Mouse (Mus musculus): ENCODE data around the gene Ino80b.

Ino80b gene

DNA sequence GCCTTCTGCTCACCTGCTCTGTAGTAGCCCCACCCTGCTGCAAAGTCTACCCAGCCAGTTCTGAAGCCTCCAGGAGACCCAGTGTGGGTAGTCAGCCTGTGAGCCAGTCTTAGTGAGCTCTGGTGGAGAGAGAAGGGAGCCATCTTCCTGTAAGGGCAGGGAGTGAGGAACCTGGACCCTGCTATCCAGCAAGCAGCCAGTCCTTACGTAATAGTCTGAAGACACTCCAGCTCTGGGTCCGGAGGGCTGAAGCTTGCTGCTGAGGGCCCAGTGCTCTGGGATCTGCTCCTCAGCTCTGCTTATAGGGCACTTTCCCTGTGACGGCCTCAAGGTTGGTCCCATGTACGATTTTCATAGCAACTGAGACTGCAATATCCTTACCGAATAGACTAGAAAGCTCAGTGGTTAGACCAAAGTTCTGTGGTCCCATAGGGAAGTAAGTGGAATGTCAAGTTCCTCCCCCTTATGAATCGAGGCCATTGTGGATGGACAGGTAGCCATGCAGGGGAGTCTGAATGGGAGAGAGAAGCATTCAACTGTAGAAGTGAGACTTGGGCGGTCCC is 9.8 kb upstream of the Ino80b start, which contains the start of gene Rtkn:
Gene Rtkn (plus strand): TSS at position 513 of the 563 bp plus-strand sequence.
- POLR2A ChIA-PET, result interaction anchor here (0.5 to 8.4 kb wide), 28 partner anchors 9 to 182 kb away, joined by 3 to 75 read pairs (median 4); partner anchors contain the start of genes Wbp1 (in 4 of the 4), Ccdc142 (in 1 of the 4), Dok1 (in 1 of the 4) and Gm42688 (in 1 of the 4)
- CTCF ChIA-PET, result interaction anchor here in 3 of 4 experiments (0.5 to 1.4 kb wide), 11 partner anchors 9 to 144 kb away, joined by 3 to 8 read pairs (median 4); partner anchors contain the start of genes Ccdc142 (in 1 of the 3), Gm42688 (in 1 of the 3) and Ino80b (in 1 of the 3)

DNA sequence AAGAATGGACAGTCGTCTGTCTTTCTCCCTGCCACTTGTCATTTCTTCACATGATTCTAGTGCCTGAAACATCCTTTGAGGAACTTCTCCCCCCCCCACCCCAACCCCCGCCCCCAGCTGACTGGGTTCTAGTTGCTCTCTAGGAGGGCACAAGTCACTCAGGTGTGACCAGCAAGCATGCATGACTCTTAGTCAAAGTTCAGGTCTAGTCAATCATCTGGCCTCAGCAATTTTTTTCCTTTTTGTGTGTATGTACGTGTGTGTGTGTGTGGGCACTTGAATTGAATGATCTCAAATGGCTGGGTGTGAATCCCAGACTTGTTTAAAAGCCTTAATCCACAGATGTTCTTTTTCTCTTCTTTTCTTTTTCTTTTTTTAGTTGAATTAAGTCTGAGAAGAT is 9.0 kb upstream of the Ino80b start:
- ChIA-PET CTCF (interaction anchor here in 1 of 4 experiments (1.0 kb wide), 1 partner anchor 25 kb away, joined by 7 read pairs; no protein-coding TSS in a partner anchor), POLR2A (interaction anchor here in 2 of 4 experiments (0.5 to 8.4 kb wide), 7 partner anchors 8 to 183 kb away, joined by 3 to 75 read pairs (median 4); partner anchors contain the start of gene Wbp1 (in 2 of the 2))

DNA sequence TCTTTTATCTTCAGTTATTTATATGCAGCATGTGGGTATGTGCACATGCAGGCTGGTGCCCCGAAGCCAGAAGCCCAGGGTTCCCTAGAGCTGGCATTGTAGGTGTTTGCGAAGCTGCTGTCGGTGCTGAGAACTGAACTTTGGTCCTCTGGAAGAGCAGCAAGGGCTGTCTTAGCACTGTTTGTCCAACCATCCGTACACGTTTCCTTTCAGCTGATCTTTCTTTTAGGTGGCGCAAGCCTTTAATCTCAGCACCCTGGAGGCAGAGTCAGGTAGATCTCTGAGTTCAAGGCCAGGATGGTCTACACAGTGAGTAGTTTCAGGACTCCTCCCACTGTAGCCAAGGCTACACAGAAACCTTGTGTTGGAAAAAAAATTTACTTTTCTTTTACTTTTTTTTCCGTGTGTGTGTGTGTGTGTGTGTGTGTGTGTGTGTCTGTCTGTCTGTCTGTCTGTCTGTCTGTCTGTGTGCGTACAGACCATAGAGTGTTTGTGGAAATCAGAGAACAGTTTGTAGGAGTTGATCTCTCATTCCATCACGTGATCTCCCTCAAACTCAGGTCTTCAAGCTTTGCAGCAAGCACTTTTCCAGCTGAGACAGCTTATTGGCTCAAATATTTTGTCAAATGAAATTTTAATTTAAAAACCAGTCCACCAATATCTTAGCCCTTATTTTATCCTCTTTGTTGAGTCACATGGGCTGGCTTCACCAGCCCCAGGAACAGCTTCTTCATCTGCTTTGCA is 7.1 kb upstream of the Ino80b start:
- ChIA-PET CTCF (interaction anchor here (0.6 to 1.2 kb wide), 9 partner anchors 9 to 467 kb away, joined by 3 to 14 read pairs (median 5); partner anchors contain the start of genes Mob1a (in 1 of the 4), Mthfd2 (in 1 of the 4) and Wbp1 (in 1 of the 4)), POLR2A (interaction anchor here in 3 of 4 experiments (0.6 to 8.4 kb wide), 16 partner anchors 10 to 185 kb away, joined by 3 to 75 read pairs (median 3); partner anchors contain the start of genes Wbp1 (in 2 of the 3), 1700003E16Rik (in 1 of the 3), Ccdc142 (in 1 of the 3) and Gm42688 (in 1 of the 3))

DNA sequence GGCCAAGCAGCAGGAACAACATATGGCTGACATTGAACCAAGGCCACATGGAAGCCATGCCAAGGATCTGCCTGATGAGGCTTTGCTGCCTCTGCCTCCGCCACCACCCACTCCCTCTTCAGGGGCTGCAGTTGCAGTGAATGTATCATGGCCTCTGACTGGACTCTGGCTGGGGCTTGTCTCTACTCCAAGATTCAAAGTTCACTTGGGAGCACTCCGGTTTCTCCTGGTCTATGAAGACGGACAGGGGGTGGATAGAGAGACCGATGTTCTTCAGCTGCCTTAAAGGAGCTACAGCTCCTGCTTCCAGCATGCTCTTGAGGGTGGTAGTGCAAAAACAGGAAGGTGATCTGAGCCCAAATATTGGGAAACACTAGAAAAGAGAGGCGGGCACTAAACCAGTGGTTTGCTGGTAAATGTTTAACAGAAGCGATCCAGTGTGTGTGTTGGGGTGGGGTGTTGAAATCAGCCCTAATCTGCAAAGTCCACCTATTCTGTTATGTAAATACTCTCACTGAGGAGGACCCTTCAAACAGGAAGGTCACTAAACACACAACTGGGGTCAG is 6.3 kb upstream of the Ino80b start:
- POLR2A ChIA-PET, result interaction anchor here in 2 of 4 experiments (0.6 to 8.4 kb wide), 7 partner anchors 10 to 94 kb away, joined by 3 to 75 read pairs (median 3); partner anchors contain the start of gene Wbp1 (in 2 of the 2)
- CTCF ChIA-PET, result interaction anchor here in 1 of 4 experiments (1.2 kb wide), 1 partner anchor 10 kb away, joined by 14 read pairs; no protein-coding TSS in a partner anchor

DNA sequence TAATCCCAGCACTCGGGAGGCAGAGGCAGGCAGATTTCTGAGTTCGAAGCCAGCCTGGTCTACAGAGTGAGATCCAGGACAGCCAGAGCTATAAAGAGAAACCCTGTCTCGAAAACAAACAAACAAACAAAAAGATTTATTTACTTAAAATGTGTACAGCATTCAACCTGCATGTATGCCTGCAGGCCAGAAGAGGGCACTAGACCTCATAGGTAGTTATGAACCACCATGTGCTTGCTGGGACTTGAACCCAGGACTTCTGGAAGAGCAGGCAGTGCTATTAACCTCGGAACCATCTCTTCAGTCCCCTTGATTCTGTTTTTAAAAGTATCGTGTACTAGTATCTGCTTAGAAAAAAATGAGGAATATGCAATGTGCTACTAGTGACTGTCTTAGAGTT is 2.2 kb upstream of the Ino80b start:
- ChIA-PET CTCF (interaction anchor here (0.6 to 2.4 kb wide), 21 partner anchors 8 to 441 kb away, joined by 3 to 8 read pairs (median 4); partner anchors contain the start of genes 1700003E16Rik (in 2 of the 4), Dctn1 (in 2 of the 4), Wdr54 (in 2 of the 4) and Rtkn (in 1 of the 4)), POLR2A (interaction anchor here in 2 of 4 experiments (0.8 to 2.2 kb wide), 9 partner anchors 9 to 413 kb away, joined by 3 to 13 read pairs (median 3); partner anchors contain the start of genes Dctn1 (in 1 of the 2) and Rtkn (in 1 of the 2))

DNA sequence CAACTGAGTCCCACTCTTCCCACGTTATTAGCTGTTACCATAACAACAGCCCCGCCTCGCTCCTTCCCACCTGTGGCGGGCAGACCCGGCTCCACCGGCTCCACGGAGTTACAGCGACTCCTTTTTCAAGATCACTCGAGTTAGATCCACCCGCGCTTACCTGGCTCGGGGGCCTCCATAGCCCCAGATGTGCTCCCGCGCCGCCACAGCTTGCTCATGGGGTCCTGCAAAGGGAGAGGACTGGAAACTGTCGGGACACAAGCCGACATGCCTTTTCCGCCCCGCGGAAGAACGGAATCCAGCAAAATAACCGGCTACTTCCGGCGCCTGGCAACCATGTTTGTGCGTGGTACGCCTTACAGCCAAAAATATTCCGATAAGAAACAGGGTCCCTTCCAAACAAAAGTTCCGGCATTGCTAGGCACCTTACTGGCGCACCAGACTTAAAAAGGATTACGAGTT is 349 bp downstream of the Ino80b start:
- POLR2A ChIA-PET, result interaction anchor here (0.8 to 8.8 kb wide), 26 partner anchors 9 to 201 kb away, joined by 3 to 75 read pairs (median 4); partner anchors contain the start of genes Rtkn (in 3 of the 4), Mrpl53 (in 2 of the 4), Ccdc142 (in 1 of the 4) and Gm42688 (in 1 of the 4)
- CTCF ChIA-PET, result interaction anchor here in 2 of 4 experiments (1.1 to 1.4 kb wide), 5 partner anchors 18 to 154 kb away, joined by 3 to 4 read pairs (median 3); partner anchors contain the start of genes Ccdc142 (in 1 of the 2) and Gm42688 (in 1 of the 2)

DNA sequence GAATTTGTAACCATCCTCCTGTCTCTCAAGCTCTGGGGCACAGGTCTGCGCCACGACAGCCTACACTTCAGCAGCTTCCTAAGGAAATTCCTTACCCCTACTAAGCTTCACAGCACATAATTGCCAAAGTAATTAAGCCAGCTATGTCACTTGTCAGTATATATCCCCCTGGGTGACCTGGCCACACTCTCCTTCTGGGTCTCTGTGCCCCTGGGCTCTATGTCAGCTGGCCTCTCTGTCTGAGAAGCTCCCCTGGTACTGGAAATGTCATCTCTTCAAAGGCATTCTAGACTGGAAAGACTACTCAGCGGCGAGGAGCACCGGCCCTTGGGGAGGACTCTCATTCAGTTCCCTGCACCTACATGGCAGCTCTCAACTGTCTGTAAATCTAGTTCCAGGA is 2.3 kb downstream of the Ino80b start:
- CTCF ChIA-PET, result interaction anchor here in 1 of 4 experiments (0.9 to 1.4 kb wide), 3 partner anchors 12 to 40 kb away, joined by 3 to 4 read pairs (median 3); partner anchors contain the start of genes Ccdc142, Gm42688 and Rtkn
- POLR2A ChIA-PET, result interaction anchor here in 2 of 4 experiments (0.8 to 8.8 kb wide), 13 partner anchors 10 to 52 kb away, joined by 3 to 75 read pairs (median 11); partner anchors contain the start of genes Ccdc142 (in 2 of the 2), Gm42688 (in 2 of the 2), Rtkn (in 2 of the 2) and Mrpl53 (in 1 of the 2)

DNA sequence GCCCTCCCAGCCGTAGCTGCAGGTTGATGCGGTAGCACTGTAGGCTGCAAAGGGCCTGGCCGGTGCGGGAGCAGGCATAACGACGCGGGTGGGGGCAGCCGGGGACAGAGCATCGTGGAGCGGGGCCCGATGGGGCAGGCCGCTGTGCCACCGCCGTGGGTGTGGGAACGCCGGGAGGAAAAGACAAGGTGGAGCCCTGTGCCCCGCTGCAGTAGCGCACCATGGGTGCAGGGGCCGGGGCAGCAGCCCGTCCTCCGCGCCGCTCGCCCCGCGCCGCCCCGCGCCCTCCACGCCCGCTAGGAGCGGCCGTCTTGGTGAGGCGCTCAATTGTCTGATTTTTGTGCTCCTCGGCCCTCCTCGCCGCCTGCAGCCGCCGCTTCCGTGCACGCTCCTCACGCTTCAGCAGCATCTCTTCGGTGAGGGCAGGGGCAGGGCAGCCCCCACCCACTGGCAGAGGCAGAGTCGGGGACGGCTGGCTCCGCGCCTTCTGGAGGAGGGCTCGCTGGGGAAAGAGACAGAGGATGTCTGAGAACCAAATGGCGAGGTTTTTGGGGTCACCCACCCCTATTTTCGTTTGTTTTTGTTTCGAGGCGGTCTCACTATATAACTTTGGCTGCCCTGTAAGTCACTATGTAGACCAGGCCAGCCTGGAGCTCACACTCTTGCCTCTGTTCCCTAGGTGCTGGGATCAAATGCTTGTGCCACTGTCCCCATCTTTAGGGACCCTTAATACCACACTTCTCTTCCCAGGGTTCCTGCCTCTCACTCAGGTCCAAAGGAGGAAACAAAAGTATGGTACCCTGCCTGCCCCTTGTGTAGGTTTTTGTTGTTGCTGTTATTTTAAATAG is 3.1 kb downstream of the Ino80b start:
- ChIA-PET CTCF (interaction anchor here (0.8 to 2.1 kb wide), 21 partner anchors 13 to 157 kb away, joined by 3 to 15 read pairs (median 5); partner anchors contain the start of genes Ccdc142 (in 2 of the 4), Gm42688 (in 2 of the 4), 1700003E16Rik (in 1 of the 4) and Dctn1 (in 1 of the 4)), POLR2A (interaction anchor here (0.6 to 8.8 kb wide), 77 partner anchors 9 to 433 kb away, joined by 3 to 75 read pairs (median 5); partner anchors contain the start of genes Rtkn (in 4 of the 4), Ccdc142 (in 3 of the 4), Gm42688 (in 3 of the 4) and Mob1a (in 3 of the 4))

DNA sequence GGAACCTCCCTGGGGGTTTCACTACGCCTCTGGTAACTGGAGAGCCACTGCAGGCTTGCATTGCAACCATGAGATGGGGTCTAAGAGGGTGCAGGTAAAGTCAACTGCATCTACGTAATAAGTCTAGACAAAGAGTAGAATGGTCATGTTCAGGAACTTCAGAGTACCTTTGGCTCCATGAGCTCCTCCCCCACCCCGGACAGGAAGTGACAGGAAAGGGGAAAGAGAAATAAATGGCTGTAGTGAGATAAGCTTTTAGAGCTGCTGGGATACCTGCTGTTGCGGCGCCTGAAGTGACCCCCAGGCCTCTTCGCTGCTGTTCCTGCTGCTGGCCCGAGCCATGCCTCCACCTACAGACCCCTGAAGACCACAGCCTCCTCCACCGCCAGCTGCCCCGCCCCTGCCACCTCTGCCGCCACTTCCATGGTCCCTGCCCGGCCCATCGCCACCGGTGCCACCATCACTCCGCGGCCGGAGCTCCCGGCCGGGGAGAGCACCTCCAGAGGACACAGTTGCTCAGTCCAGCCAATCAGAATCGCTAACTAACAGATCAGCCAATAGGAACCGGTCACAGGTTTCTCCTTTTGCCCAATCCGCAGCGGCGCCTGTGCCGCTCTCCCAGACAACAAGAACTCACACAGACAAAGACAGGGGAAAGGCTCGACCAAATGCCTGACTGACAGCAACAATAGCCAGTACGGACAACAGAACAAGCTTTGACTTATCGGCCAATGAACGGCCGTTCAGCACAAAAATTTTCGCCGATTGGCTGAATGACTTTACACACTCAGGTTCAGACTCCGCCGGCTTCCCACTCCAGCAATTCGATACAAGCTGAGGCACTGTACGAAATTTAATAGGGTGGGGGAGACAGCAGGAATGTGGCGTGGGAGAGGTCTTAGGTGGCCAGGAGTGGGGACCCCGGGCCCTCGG is 4.0 kb downstream of the Ino80b start, which contains the start of gene Wbp1:
Gene Wbp1 (minus strand): TSS at position 630 of the 933 bp plus-strand sequence.
- CTCF ChIA-PET, result interaction anchor here (0.6 to 2.1 kb wide), 26 partner anchors 11 to 894 kb away, joined by 3 to 15 read pairs (median 5); partner anchors contain the start of genes Ccdc142 (in 3 of the 4), Gm42688 (in 3 of the 4), 1700003E16Rik (in 1 of the 4) and Dctn1 (in 1 of the 4)
- POLR2A ChIA-PET, result interaction anchor here (0.5 to 8.8 kb wide), 87 partner anchors 9 to 626 kb away, joined by 3 to 75 read pairs (median 5); partner anchors contain the start of genes Rtkn (in 4 of the 4), 1700003E16Rik (in 3 of the 4), Ccdc142 (in 3 of the 4) and Gm42688 (in 3 of the 4)

DNA sequence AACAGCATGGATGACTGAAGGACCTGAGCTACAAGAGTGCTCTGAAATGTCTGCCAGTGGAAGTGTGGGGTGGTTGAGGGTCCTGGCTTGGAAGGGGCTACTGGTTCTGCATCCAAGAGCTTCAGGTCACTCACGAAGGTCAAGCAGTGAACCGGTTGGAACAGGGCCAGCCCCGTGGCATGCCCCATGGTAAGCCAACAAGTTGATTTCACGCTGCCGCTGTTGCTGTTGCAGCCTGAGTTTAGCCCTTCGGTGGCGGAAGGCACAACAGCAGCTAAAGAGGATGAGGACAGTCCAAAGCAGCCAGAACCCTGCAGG is 5.5 kb downstream of the Ino80b start:
- POLR2A ChIA-PET, result interaction anchor here (0.8 to 8.8 kb wide), 17 partner anchors 11 to 158 kb away, joined by 3 to 75 read pairs (median 5); partner anchors contain the start of genes Ccdc142 (in 4 of the 4), Gm42688 (in 4 of the 4), Rtkn (in 2 of the 4) and Mrpl53 (in 1 of the 4)

DNA sequence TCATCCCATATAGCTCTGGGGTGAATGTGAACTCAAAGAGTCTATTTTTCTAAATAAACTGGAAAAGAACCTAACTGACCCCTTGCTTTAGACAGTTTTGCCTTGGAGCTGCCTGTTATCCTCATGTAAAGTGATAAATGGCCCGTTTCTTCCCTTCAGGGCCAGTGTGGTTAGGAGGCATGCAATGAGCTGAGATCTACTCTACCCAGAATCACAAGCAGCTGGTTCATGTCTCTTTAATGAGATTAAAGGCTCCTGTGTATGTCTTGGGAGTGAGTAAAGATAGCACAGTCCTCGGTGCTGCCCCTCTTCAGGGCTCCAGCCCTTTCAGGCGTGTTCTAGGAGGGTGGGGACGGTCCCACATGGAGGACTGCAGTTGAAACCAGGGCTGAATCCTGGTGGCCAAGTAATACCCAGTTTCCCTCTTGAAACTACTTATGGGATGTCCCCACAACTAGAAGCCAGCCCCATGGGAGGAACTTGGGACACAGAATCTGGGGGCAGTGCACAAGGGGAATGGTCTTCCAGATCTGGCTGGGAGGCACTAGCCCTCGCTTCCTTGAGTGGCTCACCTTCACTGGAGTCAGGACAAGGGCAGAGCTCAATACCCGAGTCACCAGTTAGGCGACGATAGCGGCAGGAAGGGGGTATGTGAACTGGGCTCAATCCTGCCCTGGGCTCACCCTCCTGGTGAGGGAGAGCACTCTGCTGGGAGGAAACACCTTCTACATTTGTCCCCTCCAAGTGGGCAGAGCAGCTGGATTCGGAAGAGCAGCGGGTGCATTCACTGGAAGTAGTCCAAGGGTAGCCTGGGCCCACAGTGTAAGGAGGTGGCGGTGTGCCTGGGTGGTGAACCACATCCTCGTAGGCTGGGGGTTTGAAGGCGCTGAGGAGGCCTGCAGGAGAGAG is 6.2 kb downstream of the Ino80b start:
- CTCF ChIA-PET, result interaction anchor here in 1 of 4 experiments (0.6 to 1.6 kb wide), 2 partner anchors 8 to 11 kb away, joined by 3 to 5 read pairs; no protein-coding TSS in a partner anchor
- POLR2A ChIA-PET, result interaction anchor here (0.8 to 8.8 kb wide), 25 partner anchors 9 to 158 kb away, joined by 3 to 75 read pairs (median 4); partner anchors contain the start of genes Ccdc142 (in 3 of the 4), Gm42688 (in 3 of the 4), Pcgf1 (in 2 of the 4) and Rtkn (in 2 of the 4)

More for the DNA sequence above, 5.5 kb downstream of the Ino80b start:
- CTCF ChIA-PET, result interaction anchor here in 1 of 4 experiments (1.2 to 2.0 kb wide), 2 partner anchors 43 to 85 kb away, joined by 3 to 6 read pairs; partner anchors contain the start of gene Loxl3

DNA sequence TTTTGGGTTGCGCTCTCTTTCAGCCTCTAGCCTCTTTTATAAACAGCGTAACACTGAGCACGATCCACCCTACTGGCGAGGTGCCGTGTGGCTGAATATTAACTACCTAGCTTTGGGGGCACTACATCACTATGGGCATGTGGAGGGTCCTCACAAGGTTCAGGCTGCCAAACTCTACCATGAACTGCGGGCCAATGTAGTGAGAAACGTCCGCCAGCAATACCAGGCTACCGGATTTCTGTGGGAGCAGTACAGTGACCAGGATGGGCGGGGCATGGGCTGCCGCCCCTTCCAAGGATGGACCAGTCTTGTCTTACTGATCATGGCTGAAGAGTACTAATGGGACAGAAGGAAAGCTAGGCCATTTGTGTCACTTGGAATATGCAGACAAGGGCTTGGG is 6.9 kb downstream of the Ino80b start:
- ChIA-PET CTCF (interaction anchor here in 1 of 4 experiments (1.0 to 1.6 kb wide), 2 partner anchors 11 to 44 kb away, joined by 4 to 5 read pairs; no protein-coding TSS in a partner anchor), POLR2A (interaction anchor here in 3 of 4 experiments (0.6 to 8.8 kb wide), 18 partner anchors 8 to 73 kb away, joined by 3 to 75 read pairs (median 4); partner anchors contain the start of genes Ccdc142 (in 2 of the 3), Gm42688 (in 2 of the 3), Pcgf1 (in 2 of the 3) and Rtkn (in 2 of the 3))

DNA sequence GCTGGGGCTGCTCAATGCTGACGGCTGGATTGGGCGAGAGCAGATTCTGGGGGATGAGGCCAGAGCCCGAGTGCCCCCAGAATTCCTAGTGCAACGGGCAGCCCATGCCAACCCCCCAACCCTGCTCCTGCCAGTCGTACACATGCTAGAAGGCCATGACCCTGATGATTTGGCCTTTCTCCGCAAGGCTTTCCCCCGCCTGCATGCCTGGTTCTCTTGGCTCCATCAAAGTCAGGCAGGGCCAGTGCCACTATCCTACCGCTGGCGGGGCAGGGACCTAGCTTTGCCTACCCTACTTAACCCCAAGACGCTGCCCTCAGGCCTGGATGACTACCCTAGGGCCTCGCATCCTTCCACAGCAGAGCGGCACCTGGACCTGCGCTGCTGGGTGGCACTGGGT is 7.6 kb downstream of the Ino80b start:
- CTCF ChIA-PET, result interaction anchor here in 1 of 4 experiments (1.0 to 1.6 kb wide), 3 partner anchors 10 to 45 kb away, joined by 3 to 5 read pairs (median 4); partner anchors contain the start of genes Ccdc142 and Gm42688
- POLR2A ChIA-PET, result interaction anchor here (0.6 to 8.8 kb wide), 14 partner anchors 9 to 63 kb away, joined by 3 to 75 read pairs (median 5); partner anchors contain the start of genes 1700003E16Rik (in 1 of the 4), Aup1 (in 1 of the 4), Ccdc142 (in 1 of the 4) and Dctn1 (in 1 of the 4)
